Mouse (Mus musculus): ENCODE measurements around the gene Nhsl2. TPM values are rescaled to one million over a fixed set of nuclear protein-coding genes. Genes with fewer than 3 reads are reported as not detected.
"Not testable (repeated sequence)": the region's sequence is repeated elsewhere in the genome, so short reads cannot be mapped to it uniquely, and the experiment has no call there.

Gene Nhsl2
- polyA plus RNA-seq, 1 experiment: 0.41 TPM

DNA sequence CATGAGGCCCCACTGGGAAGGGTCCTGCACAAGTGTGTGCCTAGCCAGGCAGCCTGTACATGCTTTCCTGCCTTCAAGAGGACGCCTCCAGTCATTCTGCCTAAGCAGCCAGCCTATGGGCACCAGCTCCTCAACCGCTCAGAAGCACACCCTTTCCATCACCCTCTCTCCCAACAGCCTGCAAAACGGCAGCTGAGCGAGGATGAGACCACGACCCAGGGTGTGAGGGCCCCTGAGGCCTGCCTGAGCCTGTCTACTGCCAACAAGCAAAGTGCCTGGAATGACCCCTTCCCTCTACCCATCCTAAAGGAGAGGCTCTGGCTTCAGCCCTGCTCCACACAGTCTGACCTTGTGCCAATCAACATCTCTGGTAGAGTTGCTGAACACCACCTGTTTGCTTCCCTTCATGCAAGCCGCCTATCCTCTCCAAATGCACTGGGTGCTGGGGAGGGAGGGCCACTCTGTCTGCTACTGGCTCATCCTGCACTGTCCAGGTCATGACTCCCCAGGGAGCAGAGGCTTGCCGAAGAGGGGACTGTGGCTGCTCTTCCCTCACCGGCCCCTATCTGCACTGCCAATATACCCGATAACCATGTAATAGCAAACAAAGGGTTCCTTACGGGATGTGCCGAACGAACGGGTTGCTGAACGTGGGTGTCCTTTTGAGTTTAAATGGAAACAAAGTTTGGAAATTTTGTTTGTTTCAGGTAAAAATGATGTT, 224.6 kb downstream of the Nhsl2 start:
- WGBS: 86% methylated on average over 14 of the region's 14 CpGs
- DNase-seq (ENCODE audit: low read depth, low spot score): no peak

DNA sequence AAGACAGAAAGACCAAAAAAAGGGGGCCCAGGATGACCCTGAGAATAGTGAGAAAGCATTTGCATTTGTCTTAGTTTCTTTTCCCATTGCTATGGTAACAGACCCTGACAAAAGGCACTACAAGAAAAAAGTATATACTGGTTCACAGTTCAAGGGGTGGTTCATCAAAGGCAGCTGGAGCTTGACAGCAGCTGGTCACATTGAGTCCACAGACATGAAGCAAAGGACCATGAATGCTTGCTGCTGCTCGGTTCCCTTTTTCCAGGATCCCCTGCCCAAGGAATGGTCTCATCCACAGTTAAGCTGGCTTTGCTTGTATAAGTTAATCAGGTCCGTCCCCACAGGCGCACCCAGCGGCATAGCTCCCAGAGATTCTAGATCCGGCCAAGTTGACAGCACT, 225.2 kb downstream of the Nhsl2 start:
- no peak for DNase-seq (ENCODE audit: low read depth, low spot score)
- 77% methylated on average over 5 of the region's 5 CpGs for WGBS

DNA sequence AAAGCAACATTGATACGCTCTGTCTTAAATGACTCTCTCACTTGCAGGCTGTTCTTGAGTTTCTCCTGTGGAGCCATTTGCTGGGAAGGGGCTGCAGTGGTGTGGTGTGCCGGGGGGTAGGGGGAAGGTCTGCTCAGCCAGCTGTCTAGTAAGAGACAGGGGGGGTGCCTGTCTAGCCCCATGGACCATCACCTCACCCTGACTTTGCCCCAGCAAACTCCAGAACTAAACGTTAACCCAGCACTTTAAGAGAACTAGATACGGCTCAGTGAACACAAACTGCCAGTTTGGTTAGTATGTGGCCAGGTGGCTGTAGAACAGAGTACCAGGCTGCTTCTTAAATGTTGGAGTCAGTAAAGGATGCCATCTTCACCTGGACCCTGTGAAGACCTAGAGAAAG, 226.0 kb downstream of the Nhsl2 start:
- 70% methylated on average over 4 of the region's 4 CpGs for WGBS
- DNase-seq (ENCODE audit: low read depth, low spot score): no peak

DNA sequence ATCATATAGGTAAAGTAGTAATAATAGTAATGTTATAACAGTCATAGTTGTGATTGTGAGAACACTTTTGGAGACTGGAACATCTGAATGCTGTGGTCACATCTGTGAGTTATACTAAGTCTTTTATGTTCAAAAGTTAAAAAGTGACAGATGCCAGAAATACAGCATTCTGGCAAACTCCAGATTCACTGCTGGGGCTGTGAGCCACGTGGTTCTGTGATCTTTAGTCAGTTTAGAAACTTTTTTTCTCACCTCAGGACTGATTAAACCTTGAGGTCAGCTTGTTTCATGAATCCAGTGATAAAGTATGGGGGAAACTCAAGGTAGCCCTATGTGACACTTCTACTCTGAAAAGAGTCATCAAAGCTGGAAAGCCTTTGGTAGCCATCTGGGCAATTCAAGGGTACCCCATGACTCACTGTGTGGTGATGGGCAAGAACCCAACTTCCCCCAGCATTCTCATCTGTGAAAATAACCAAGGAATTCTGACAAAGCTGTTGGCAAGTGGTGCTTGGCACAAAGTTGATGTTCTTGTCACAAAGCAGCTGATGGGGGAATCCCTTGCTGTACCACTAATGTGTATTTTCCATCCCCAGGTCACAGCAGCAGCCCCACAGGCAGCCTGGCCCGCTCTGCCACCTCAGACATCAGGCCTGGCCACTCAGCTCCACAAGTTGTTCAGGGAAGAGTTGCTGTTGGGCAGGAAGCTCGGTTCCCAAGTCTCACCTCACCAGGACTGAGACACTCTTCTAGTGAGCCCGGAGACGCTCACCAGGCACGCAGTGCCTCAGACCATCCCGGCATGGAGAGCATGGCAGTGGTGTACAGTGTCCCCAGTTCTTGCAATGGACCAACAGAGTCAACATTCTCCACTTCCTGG, 227.9 kb downstream of the Nhsl2 start:
- WGBS: 80% methylated on average over 7 of the region's 7 CpGs
- no peak for DNase-seq (ENCODE audit: low read depth, low spot score)

DNA sequence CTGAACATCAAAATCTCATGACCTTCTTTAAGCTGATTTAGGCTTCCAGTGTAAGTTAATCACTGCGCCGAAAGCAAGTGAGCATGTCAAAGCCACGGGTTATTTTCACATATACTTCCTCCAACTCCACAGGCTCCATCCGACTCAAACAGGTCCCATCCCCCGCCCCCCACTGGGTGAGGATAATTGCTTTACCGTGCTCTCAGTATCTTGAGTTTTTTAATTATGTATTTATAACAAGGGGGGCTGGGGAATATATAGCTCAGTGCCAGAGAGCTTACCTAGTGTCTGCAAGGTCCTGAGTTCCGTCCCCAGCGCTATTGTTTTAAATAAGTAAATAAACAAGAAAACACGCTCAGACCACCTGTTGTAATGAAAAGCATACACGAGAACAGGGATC, 231.9 kb downstream of the Nhsl2 start:
- WGBS: 62% methylated on average over 10 of the region's 10 CpGs

DNA sequence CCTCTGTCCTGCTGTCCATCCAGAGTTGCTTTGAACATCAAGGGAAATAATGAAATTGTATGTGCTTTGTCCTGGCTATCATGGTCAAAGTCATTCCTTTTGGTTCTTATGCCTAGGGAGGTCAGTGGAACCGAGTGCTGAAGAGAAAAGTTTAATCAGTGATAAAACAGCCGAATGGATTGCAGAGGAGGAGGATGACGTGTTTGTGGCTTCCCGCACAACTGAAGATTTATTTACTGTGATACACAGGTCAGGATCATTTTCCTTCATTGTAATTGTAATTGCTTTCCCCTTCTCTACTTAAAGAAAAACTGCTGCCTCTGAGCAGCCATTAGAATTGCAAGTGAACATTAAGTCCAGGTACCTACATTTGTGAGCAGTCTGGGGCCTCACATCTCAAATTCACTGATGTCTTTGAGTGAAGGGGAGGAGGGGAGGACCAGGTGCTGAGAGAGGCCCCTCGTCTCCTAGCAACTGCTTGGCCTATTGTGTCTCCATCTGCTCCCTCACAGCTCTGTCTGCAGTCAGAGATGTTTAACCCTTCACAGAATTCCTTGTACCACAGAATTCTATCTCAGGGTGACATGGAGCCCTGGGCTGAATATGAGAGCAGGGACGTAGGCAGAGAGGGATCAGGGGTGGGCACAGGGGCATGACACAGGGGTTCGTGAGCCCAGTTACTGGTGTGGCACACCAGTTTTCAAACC, 232.5 kb downstream of the Nhsl2 start:
- WGBS: 63% methylated on average over 7 of the region's 7 CpGs
- DNase-seq (ENCODE audit: low read depth, low spot score): no peak

More for the DNA sequence above, 231.9 kb downstream of the Nhsl2 start:
- no peak for DNase-seq (ENCODE audit: low read depth, low spot score)

DNA sequence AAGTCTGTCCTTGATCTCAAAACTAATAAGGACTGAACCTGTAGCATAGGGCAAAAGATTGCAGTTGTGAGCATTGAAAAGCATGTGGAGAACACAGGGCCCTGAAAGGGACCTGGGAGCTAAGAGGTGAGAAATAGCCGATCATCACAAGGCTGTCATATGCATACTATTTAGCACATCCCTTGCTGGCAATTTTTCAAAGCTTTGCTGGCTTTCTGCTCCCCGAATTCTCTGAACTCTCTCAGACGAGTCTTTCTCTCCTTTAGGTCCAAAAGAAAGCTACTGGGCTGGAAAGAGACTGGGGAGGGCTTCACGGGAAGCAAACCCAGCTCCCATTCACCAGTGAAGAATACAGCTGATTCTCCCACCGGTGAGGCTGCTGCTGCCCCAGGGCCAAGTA, 233.2 kb downstream of the Nhsl2 start:
- 67% methylated on average over 5 of the region's 5 CpGs for WGBS
- no peak for DNase-seq (ENCODE audit: low read depth, low spot score)

DNA sequence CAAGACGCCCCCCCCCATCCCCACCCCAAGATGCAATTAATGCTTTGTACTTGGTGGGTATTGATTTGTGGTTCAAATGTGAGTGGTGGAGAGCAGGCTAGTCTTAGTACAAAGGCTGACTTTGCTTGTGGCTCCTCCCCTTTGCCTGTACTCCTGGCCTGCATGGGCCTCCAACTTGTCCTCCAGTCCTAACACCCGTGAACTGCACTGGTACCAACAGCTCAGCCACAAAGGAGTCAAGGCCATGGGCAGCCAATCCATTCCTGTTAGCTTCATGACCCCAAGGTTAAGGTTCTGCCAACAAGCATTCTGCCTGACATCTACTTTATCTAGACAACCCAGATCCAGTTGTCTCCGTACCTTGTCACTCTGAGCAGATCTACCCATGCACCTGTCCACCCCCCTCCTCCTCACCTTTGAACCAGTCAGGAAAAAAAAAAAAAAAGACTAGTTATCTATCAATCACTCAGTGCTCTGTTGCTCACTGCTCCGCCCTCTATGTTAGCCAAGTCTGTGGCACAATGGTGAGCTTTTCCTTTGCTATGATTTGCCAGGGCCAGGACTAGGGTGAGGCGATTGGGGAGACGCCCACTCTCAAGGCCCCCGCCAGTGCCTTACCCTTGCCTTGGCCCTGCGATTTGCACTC, 236.7 kb downstream of the Nhsl2 start:
- DNase-seq (ENCODE audit: low read depth, low spot score): no peak

DNA sequence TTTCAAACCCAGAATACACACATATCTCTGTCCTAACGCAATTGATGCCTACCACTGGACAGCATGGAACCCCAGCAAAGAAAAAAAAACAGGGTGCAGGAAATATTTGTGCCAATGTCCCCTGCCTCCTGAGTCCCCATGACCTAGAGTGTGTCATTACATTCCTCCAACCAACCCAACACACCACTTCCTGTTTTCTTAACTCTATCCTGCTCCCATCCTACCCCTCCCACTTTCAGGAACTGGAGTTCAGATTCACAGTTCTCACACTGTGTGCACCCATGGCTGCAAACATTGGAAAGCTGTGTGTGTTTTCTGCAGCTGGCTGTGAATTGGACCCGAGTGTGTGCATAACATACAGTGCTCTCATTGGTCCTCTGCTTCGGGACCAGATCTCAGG, 241.4 kb downstream of the Nhsl2 start:
- WGBS: 55% methylated on average over 3 of the region's 3 CpGs
- no peak for DNase-seq (ENCODE audit: low read depth, low spot score)

More for the DNA sequence above, 236.7 kb downstream of the Nhsl2 start:
- 59% methylated on average over 8 of the region's 8 CpGs for WGBS

DNA sequence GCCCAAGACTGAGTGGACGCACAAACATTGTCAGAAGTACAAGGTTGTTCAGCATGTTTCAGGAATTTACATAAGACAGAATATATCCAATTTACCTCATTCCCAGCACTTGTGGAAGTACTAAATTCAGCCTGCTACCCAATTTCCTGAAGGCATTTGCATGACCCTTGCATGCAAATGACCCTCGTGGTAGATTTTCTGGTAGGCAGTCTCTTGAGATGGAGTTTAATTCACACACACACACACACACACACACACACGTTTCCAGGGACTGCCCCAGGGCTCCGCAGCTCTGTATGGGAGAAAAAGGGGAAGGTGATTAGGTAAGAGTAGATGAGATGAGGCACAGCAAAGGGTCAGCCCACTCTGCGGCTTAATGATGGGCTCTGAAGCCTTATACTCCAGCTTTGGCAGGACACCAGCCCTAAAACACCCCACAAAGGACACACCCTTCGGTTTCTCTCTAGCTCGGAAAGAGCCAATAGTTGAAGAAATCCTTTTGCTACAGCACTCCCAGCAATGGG, 245.3 kb downstream of the Nhsl2 start:
- WGBS: 70% methylated on average over 7 of the region's 7 CpGs
- no peak for DNase-seq (ENCODE audit: low read depth, low spot score)

DNA sequence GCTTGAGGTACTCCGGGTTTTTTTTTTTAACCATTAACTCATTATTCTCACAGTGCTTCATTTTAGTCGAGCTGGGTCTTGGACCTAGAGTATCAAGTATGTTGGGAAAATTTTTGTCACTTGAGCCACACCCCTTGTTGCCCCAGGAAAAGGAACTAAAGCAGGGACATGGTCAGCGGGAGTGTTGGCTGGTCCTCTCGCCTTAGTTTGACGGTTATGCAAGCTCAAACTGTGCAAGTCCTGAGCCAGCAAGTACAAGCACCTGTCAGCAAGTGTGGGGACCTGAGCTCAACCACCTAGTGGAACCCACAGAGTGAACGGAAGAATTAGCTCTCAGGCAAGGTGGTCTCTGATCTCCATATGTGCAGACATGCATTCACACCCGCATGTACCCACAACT, 252.7 kb downstream of the Nhsl2 start:
- WGBS: 48% methylated on average over 7 of the region's 7 CpGs
- no peak for DNase-seq (ENCODE audit: low read depth, low spot score)

DNA sequence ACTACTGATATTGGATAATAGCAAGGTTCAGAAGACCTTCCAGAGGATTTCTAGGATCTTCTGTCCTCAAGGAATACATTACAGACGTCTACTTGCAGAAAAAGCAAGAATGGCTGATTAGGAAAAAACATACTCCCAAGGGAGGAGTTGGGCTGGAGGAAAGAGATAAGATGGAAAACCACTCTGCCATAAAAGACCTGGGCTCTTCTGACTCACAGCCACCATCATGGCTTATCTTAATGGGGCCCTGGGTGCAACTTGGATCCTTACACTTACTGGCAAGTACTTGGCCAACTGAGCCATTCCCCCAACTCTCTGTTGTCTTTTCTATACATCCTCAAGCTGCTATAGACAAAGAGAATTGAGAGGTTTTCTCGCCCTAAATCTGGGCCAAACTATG, 254.6 kb downstream of the Nhsl2 start:
- 69% methylated on average over 2 of the region's 2 CpGs for WGBS
- not testable (repeated sequence) for DNase-seq (ENCODE audit: low read depth, low spot score)

DNA sequence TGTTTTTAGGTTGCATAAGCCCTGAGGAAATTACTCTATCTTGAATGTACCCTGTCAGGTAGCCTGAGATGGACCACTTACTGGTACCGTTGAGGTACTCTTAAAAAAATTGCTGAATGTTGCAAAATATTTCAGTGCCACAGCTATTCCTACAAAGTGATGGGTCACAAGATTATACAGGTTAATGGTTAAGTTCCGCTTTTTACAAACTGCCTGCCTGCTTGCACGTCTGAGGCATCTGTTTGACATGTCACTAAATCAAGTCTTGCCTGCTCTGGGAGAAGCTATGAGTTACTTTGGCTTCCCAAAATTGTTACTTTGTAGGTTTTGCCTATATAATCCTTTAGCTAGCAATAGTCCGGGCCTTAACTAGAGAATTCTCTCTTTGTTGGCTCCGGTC, 260.2 kb downstream of the Nhsl2 start:
- WGBS: 57% methylated on average over 5 of the region's 5 CpGs
- DNase-seq (ENCODE audit: low read depth, low spot score): not testable (repeated sequence)

DNA sequence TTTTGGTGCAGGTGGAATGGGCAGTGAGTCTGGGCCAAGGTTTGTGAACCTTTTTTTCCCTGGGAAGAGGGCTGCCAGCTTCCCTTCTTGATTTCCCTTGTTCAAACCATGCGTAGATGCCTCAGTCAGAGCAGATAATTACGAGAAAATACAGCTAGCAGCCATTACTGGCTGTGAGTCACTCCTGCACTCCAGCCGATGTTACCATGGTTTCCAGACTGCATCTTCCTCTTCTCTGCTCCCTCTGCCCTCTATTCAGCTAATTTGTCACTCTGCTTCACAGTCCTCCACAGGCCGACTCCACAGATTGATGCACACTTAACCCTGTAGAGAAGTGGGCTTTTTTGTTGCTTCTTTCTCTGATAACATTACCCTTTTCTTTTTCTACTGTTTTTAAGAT, 266.5 kb downstream of the Nhsl2 start:
- 45% methylated on average over 4 of the region's 4 CpGs for WGBS

DNA sequence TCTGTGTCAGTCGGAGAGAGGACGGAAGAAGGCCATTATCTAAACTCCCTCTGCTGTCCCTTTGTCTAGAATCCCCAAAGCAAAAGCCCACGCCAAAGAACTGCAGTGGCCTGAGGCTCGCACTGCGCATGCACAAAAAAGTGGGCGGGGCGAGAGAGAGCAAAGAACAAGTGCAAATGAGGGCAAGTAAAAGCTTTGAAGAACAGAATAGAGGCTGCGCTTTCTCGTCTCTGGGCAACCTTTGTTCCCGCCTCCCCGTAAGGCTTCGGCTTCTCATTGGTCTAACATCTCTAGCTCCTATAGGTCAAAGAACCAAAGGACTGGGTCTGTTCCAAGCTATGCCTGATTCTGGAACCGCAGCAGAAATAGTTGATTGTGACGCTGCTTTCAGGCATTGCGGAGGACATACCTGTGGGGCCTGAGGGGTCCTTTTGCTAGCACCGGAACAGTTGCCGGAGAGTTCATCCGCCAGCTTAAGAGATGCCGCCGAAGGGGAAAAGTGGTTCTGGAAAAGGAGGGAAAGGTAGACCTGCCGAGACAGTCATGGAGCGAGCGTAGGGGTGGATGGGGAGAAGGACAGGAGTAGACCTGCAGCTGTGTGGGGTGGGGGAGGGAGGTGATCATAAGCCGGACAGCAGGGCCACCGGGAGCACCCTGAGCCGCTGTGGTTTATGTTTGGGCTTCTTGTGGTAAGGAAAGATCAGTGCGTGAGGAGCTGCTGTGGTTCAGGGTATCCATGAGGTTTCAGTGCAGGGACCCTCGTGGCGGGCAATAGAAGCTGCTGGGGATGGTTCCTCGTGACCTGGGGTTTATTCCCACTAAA, 270.1 kb downstream of the Nhsl2 start, which contains the start of gene Pin4:
Gene Pin4, plus strand, starts transcription at position 406 of the 823 bp plus-strand sequence.
- 10% methylated on average over 30 of the region's 30 CpGs for WGBS
- peak; percentile 73 for DNase-seq (ENCODE audit: low read depth, low spot score)

More for the DNA sequence above, 266.5 kb downstream of the Nhsl2 start:
- DNase-seq (ENCODE audit: low read depth, low spot score): no peak

DNA sequence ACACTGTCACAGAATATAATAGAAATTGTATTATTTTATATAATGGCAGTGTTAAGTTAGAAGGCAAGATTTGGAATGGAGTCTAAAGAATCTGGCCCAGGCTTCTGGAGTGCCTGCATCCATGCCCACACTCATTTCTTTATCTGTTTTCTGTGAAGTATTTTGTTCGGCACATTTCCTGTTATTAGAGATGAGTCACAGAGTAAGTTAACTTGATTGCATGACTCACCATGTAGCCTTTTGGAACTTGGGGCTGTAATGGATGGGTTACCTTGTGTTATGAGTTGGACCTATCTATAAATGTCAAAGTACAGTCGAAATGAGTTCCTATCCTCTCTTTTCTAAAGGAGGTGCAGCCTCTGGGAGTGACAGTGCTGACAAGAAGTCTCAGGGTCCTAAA, 272.1 kb downstream of the Nhsl2 start:
- DNase-seq (ENCODE audit: low read depth, low spot score): no peak

DNA sequence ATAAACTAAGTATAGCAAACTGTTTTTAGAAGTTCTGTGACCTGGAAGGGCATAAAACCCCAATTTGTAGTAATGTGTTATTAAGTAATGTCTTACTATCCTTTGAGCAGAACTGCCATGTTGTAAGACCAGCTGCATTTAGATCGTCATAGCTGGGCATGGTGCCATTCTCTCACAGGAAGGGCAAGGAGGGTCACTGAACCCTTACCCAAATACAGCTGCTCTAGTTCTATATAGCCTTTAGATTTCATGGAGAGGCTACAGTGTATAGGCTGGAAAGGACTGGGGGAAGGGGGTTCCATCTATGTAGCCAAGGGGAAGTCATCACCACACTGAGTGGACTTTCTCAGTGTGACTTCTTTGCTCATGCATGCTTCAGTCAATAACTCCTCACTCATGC, 292.0 kb downstream of the Nhsl2 start:
- 26% methylated on average over 1 of the region's 1 CpGs for WGBS
- no peak for DNase-seq (ENCODE audit: low read depth, low spot score)

More for the DNA sequence above, 272.1 kb downstream of the Nhsl2 start:
- 47% methylated on average over 2 of the region's 2 CpGs for WGBS

All from large intestine, adult 2 months (tissue).